Mouse (Mus musculus): Measurements from ENCODE around the gene Eprs. TPM values are rescaled to one million over a fixed set of nuclear protein-coding genes. Genes with fewer than 3 reads are reported as not detected.
A peak's percentile ranks its signal among the peaks of the same experiment; 100 is the strongest.

The Eprs gene
- total and polyA plus RNA-seq, 3 experiments, result 208 to 234 (median 223) TPM

DNA sequence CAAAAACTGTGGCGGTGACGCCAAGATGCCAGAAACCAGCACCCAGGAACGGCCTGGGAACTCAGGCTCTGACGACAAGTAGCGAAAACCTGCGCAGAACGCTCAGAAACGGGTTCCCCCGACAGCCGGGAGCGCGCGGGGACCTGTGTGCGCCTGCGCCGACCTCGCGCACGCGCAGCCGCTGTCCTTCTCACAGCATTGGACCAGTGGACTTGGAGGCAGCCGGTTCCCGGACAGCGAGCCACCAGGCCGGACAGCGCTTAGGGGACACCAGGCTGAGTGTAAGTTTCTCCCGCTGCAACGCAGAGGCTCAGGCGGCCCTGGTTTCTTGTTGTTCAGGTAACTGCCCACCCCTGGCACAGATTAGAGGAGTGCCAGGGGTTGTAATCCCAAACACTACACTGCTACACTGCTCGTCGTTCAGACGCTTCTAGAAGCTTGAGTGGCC is 30.8 kb upstream of the Eprs start, which contains the start of gene Bpnt1 (continued):
- TF ChIP-seq POLR2A (IDR thresholded peaks at IDR 0.05; ENCODE audit: low read depth, low read length) (peak; percentile 84), EP300 (IDR thresholded peaks at IDR 0.05; ENCODE audit: low read length) (no peak)

- dilution Hi-C loops (cut with MboI; ENCODE audit: extremely low pct_ligation_motif_present, extremely low pct_unique_long_range_greater_than_20kb, low sequenced_read_pairs), result no loop called here
- no peaks in the 10 kb centered on the region for H3K9me3 ChIP-seq (replicated peaks; ENCODE audit: low read length)
- peaks cover 31% of the 10 kb centered on the region for H3K79me2 ChIP-seq (replicated peaks; ENCODE audit: control insufficient read depth, extremely low read depth, insufficient read depth, poor library complexity, severe bottlenecking)
- H3K4me1 ChIP-seq (ENCODE audit: control insufficient read depth in 1 of 2, insufficient read depth in 2 of 2), result peaks cover 0 to 53% of the 10 kb centered on the region in 2 experiments; a peak in 2 of 4 replicates
- TF ChIP-seq JUN (IDR thresholded peaks at IDR 0.05; ENCODE audit: insufficient read depth, low read depth, low read length), result no peak
- no peaks in the 10 kb centered on the region for H3K27me3 ChIP-seq (replicated peaks)
- in situ Hi-C loops (cut with MboI; ENCODE audit: low pct_ligation_motif_present, low pct_unique_long_range_greater_than_20kb, low sequenced_read_pairs), result no loop called here
- no peak overlapping the region; the same call in 1 of the 2 replicates for H3K4me2 ChIP-seq (ENCODE audit: insufficient read depth, low read depth, poor library complexity, severe bottlenecking)
- H3K9ac ChIP-seq (ENCODE audit: insufficient read depth, low read depth), result no peak overlapping the region
- no peak overlapping the region for H3K27ac ChIP-seq (ENCODE audit: insufficient read depth, low read depth)
- no peak overlapping the region for H3K4me3 ChIP-seq (replicated peaks in 1 of 3; ENCODE audit: low read depth in 2 of 3, low read length in 2 of 3, poor library complexity in 1 of 3)
- no peak for DNase-seq (ENCODE audit: extremely low read depth)
- peaks cover 3 to 23% of the 10 kb centered on the region in 2 experiments for H3K36me3 ChIP-seq (replicated peaks in 1 of 2; ENCODE audit: control insufficient read depth in 1 of 2, insufficient read depth in 1 of 2, low read length in 1 of 2)
These were observed 29.2 kb upstream of the Eprs start for GRCm38 (mm10) chr1:185333651-185334050.

- H3K9ac ChIP-seq (ENCODE audit: insufficient read depth, low read depth), result no peak overlapping the region
- in situ Hi-C loops (cut with MboI; ENCODE audit: low pct_ligation_motif_present, low pct_unique_long_range_greater_than_20kb, low sequenced_read_pairs) (no loop called here), dilution Hi-C loops (cut with MboI; ENCODE audit: extremely low pct_ligation_motif_present, extremely low pct_unique_long_range_greater_than_20kb, low sequenced_read_pairs) (no loop called here)
- H3K4me1 ChIP-seq (ENCODE audit: control insufficient read depth in 1 of 2, insufficient read depth in 2 of 2), result peaks cover 0 to 53% of the 10 kb centered on the region in 2 experiments; a peak in 2 of 4 replicates
- no peak overlapping the region for H3K4me3 ChIP-seq (replicated peaks in 1 of 3; ENCODE audit: low read depth in 2 of 3, low read length in 2 of 3, poor library complexity in 1 of 3)
- H3K4me2 ChIP-seq (ENCODE audit: insufficient read depth, low read depth, poor library complexity, severe bottlenecking), result no peak overlapping the region; the same call in 1 of the 2 replicates
- DNase-seq (ENCODE audit: extremely low read depth), result no peak
- H3K27me3 ChIP-seq (replicated peaks), result no peaks in the 10 kb centered on the region
- peaks cover 31% of the 10 kb centered on the region for H3K79me2 ChIP-seq (replicated peaks; ENCODE audit: control insufficient read depth, extremely low read depth, insufficient read depth, poor library complexity, severe bottlenecking)
- no peak for TF ChIP-seq MYC (IDR thresholded peaks at IDR 0.05; ENCODE audit: low read depth, low read length)
- TF ChIP-seq ZNF384 (IDR thresholded peaks at IDR 0.05; ENCODE audit: low read depth, low read length), result no peak
- TF ChIP-seq POLR2AphosphoS2 (IDR thresholded peaks at IDR 0.05; ENCODE audit: low read depth, low read length), result no peak
- no peak for TF ChIP-seq EP300 (IDR thresholded peaks at IDR 0.05; ENCODE audit: low read length)
- TF ChIP-seq JUN (IDR thresholded peaks at IDR 0.05; ENCODE audit: insufficient read depth, low read depth, low read length), result no peak
- no peak for TF ChIP-seq HCFC1 (IDR thresholded peaks at IDR 0.05; ENCODE audit: low read depth, low read length)
- TF ChIP-seq IRF4 (IDR thresholded peaks at IDR 0.05; ENCODE audit: low read depth, low read length), result no peak
- no peak for TF ChIP-seq CHD1 (IDR thresholded peaks at IDR 0.05; ENCODE audit: low read depth, low read length)
- H3K27ac ChIP-seq (ENCODE audit: insufficient read depth, low read depth), result no peak overlapping the region
- H3K9me3 ChIP-seq (replicated peaks; ENCODE audit: low read length), result no peaks in the 10 kb centered on the region
- H3K36me3 ChIP-seq (replicated peaks in 1 of 2; ENCODE audit: control insufficient read depth in 1 of 2, insufficient read depth in 1 of 2, low read length in 1 of 2), result peaks cover 5 to 27% of the 10 kb centered on the region in 2 experiments
These were observed 28.7 kb upstream of the Eprs start for GRCm38 (mm10) chr1:185334136-185334535.

DNA sequence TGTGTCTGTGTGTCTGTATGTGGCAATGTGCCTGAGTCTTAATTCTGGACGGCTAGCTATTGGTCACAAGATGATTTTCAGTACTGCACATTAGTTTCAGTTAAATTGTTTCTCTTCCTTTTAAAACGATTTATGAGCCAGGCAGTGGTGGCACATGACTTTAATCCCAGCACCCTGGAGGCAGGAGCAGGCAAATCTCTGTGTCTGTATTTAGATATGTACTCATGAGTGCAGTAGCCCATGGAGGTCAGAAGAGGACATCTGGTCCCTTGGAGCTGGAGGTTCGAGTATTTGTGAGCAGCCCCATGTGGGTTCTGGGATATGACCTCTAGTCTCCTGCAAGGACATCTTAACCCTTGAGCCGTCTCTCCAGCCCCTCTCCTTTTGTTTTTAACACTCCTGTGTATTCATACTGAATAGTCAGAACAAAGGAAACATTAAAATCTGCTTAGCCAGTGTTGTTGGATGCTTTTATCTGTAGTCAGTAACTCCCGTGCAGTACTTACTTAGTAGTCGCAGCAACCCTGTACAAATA is 27.5 kb upstream of the Eprs start:
- no peak overlapping the region for H3K9ac ChIP-seq (ENCODE audit: insufficient read depth, low read depth)
- no peak overlapping the region for H3K27ac ChIP-seq (ENCODE audit: insufficient read depth, low read depth)
- peaks cover 5 to 36% of the 10 kb centered on the region in 2 experiments for H3K36me3 ChIP-seq (replicated peaks in 1 of 2; ENCODE audit: control insufficient read depth in 1 of 2, insufficient read depth in 1 of 2, low read length in 1 of 2)
- peaks cover 0 to 45% of the 10 kb centered on the region in 2 experiments; a peak in 2 of 4 replicates for H3K4me1 ChIP-seq (ENCODE audit: control insufficient read depth in 1 of 2, insufficient read depth in 2 of 2)
- in situ Hi-C loops (cut with MboI; ENCODE audit: low pct_ligation_motif_present, low pct_unique_long_range_greater_than_20kb, low sequenced_read_pairs) (no loop called here), dilution Hi-C loops (cut with MboI; ENCODE audit: extremely low pct_ligation_motif_present, extremely low pct_unique_long_range_greater_than_20kb, low sequenced_read_pairs) (no loop called here)
- no peak for DNase-seq (ENCODE audit: extremely low read depth)
- H3K79me2 ChIP-seq (replicated peaks; ENCODE audit: control insufficient read depth, extremely low read depth, insufficient read depth, poor library complexity, severe bottlenecking), result peaks cover 31% of the 10 kb centered on the region
- H3K4me3 ChIP-seq (replicated peaks in 1 of 3; ENCODE audit: low read depth in 2 of 3, low read length in 2 of 3, poor library complexity in 1 of 3), result no peak overlapping the region
- no peaks in the 10 kb centered on the region for H3K9me3 ChIP-seq (replicated peaks; ENCODE audit: low read length)
- no peak overlapping the region; the same call in 1 of the 2 replicates for H3K4me2 ChIP-seq (ENCODE audit: insufficient read depth, low read depth, poor library complexity, severe bottlenecking)
- no peaks in the 10 kb centered on the region for H3K27me3 ChIP-seq (replicated peaks)
- TF ChIP-seq ZMIZ1 (IDR thresholded peaks at IDR 0.05; ENCODE audit: low read depth, low read length) (no peak), KAT2A (IDR thresholded peaks at IDR 0.05; ENCODE audit: insufficient replicate concordance, low read length) (no peak), EP300 (IDR thresholded peaks at IDR 0.05; ENCODE audit: low read length) (no peak), JUND (conservative IDR thresholded peaks at IDR 0.05; ENCODE audit: low read depth, low read length) (no peak), RAD21 (IDR thresholded peaks at IDR 0.05; ENCODE audit: low read depth, low read length) (no peak), MEF2A (IDR thresholded peaks at IDR 0.05; ENCODE audit: borderline replicate concordance, low read depth, low read length) (no peak), ZNF384 (IDR thresholded peaks at IDR 0.05; ENCODE audit: low read depth, low read length) (no peak), SMC3 (IDR thresholded peaks at IDR 0.05; ENCODE audit: low read depth, low read length) (no peak), UBTF (IDR thresholded peaks at IDR 0.05; ENCODE audit: low read depth, low read length) (no peak), USF2 (conservative IDR thresholded peaks at IDR 0.05; ENCODE audit: low read depth, low read length) (no peak), ZKSCAN1 (IDR thresholded peaks at IDR 0.05; ENCODE audit: borderline replicate concordance, low read depth, low read length) (no peak), BHLHE40 (IDR thresholded peaks at IDR 0.05; ENCODE audit: low read depth, low read length) (no peak), CHD1 (IDR thresholded peaks at IDR 0.05; ENCODE audit: low read depth, low read length) (no peak), MAX (IDR thresholded peaks at IDR 0.05; ENCODE audit: low read length) (no peak), USF1 (IDR thresholded peaks at IDR 0.05; ENCODE audit: low read depth, low read length) (no peak), ZC3H11A (IDR thresholded peaks at IDR 0.05; ENCODE audit: low read depth, low read length) (no peak), MXI1 (IDR thresholded peaks at IDR 0.05; ENCODE audit: low read depth, low read length) (no peak)
